Mouse (Mus musculus): ENCODE measurements around the gene Ralgds. TPM values are rescaled to one million over a fixed set of nuclear protein-coding genes. Genes with fewer than 3 reads are reported as not detected.
A peak's percentile ranks its signal among the peaks of the same experiment; 100 is the strongest.

Gene Ralgds
- polyA plus RNA-seq, 1 experiment from 2014 or later, result 15.6 TPM

GRCm38 (mm10) chr2:28483861-28484260 lies 29.1 kb upstream of the Ralgds start:
- 37% methylated on average over 2 of the region's 2 CpGs for WGBS
- no peaks in the 10 kb centered on the region for H3K4me1 ChIP-seq (replicated peaks; ENCODE audit: control insufficient read depth, insufficient read depth, low read length)
- no peak overlapping the region for H3K9ac ChIP-seq (ENCODE audit: low read depth, low read length)
- no peaks in the 10 kb centered on the region for H3K9me3 ChIP-seq (ENCODE audit: control insufficient read depth)
- ATAC-seq, result peak; percentile 77
- H3K4me3 ChIP-seq (ENCODE audit: low read depth, low read length), result no peak overlapping the region
- no peak overlapping the region for H3K27ac ChIP-seq (ENCODE audit: low read depth, low read length)
- TF ChIP-seq CTCF (IDR thresholded peaks at IDR 0.05; ENCODE audit: low read depth), result no peak
- H3K27me3 ChIP-seq (replicated peaks; ENCODE audit: control insufficient read depth, insufficient read depth, low read length), result no peaks in the 10 kb centered on the region
- no peaks in the 10 kb centered on the region for H3K36me3 ChIP-seq (ENCODE audit: control insufficient read depth, insufficient read depth)
- H3K4me2 ChIP-seq (replicated peaks; ENCODE audit: low read depth), result no peak overlapping the region

- H3K27me3 ChIP-seq (replicated peaks; ENCODE audit: control insufficient read depth, insufficient read depth, low read length), result no peaks in the 10 kb centered on the region
- H3K36me3 ChIP-seq (ENCODE audit: control insufficient read depth, insufficient read depth), result no peaks in the 10 kb centered on the region
- no peak for TF ChIP-seq CTCF (IDR thresholded peaks at IDR 0.05; ENCODE audit: low read depth)
- H3K9ac ChIP-seq (ENCODE audit: low read depth, low read length), result no peak overlapping the region
- peaks cover 6% of the 10 kb centered on the region; the same call in 1 of the 2 replicates for H3K4me1 ChIP-seq (replicated peaks; ENCODE audit: control insufficient read depth, insufficient read depth, low read length)
- no peak overlapping the region for H3K4me2 ChIP-seq (replicated peaks; ENCODE audit: low read depth)
- no peak overlapping the region for H3K27ac ChIP-seq (ENCODE audit: low read depth, low read length)
- no peaks in the 10 kb centered on the region for H3K9me3 ChIP-seq (ENCODE audit: control insufficient read depth)
- WGBS, result 72% methylated on average over 2 of the region's 2 CpGs
- no peak for ATAC-seq
- no peak overlapping the region for H3K4me3 ChIP-seq (ENCODE audit: low read depth, low read length)
These were observed 18.4 kb upstream of the Ralgds start for GRCm38 (mm10) chr2:28494521-28494920.

- ATAC-seq, result no peak
- no peak overlapping the region for H3K27ac ChIP-seq (ENCODE audit: low read depth, low read length)
These were observed 17.6 kb upstream of the Ralgds start for GRCm38 (mm10) chr2:28495207-28495756.

GRCm38 (mm10) chr2:28495801-28496595 lies 16.9 kb upstream of the Ralgds start:
- no peak overlapping the region for H3K4me2 ChIP-seq (replicated peaks; ENCODE audit: low read depth)
- peaks cover 6% of the 10 kb centered on the region; the same call in 1 of the 2 replicates for H3K4me1 ChIP-seq (replicated peaks; ENCODE audit: control insufficient read depth, insufficient read depth, low read length)
- no peaks in the 10 kb centered on the region for H3K27me3 ChIP-seq (replicated peaks; ENCODE audit: control insufficient read depth, insufficient read depth, low read length)
- 0 out of 2 replicates have a peak overlapping the region, but pooled peaks have one; percentile 15 for H3K27ac ChIP-seq (ENCODE audit: low read depth, low read length)
- H3K9me3 ChIP-seq (ENCODE audit: control insufficient read depth), result no peaks in the 10 kb centered on the region
- no peaks in the 10 kb centered on the region for H3K36me3 ChIP-seq (ENCODE audit: control insufficient read depth, insufficient read depth)
- H3K4me3 ChIP-seq (ENCODE audit: low read depth, low read length), result no peak overlapping the region
- ATAC-seq, result no peak
- no peak overlapping the region for H3K9ac ChIP-seq (ENCODE audit: low read depth, low read length)
- TF ChIP-seq CTCF (IDR thresholded peaks at IDR 0.05; ENCODE audit: low read depth), result no peak
- 77% methylated on average over 16 of the region's 16 CpGs for WGBS

More at GRCm38 (mm10) chr2:28495207-28495756, 17.6 kb upstream of the Ralgds start:
- Histone ChIP-seq H3K36me3 (ENCODE audit: control insufficient read depth, insufficient read depth) (no peaks in the 10 kb centered on the region), H3K4me3 (ENCODE audit: low read depth, low read length) (no peak overlapping the region), H3K9ac (ENCODE audit: low read depth, low read length) (no peak overlapping the region), H3K9me3 (ENCODE audit: control insufficient read depth) (no peaks in the 10 kb centered on the region), H3K4me2 (replicated peaks; ENCODE audit: low read depth) (no peak overlapping the region), H3K27me3 (replicated peaks; ENCODE audit: control insufficient read depth, insufficient read depth, low read length) (no peaks in the 10 kb centered on the region), H3K4me1 (replicated peaks; ENCODE audit: control insufficient read depth, insufficient read depth, low read length) (peaks cover 6% of the 10 kb centered on the region; the same call in 1 of the 2 replicates)
- peak; percentile 59 for TF ChIP-seq CTCF (IDR thresholded peaks at IDR 0.05; ENCODE audit: low read depth)
- WGBS, result 72% methylated on average over 14 of the region's 14 CpGs

- WGBS, result 42% methylated on average over 5 of the region's 5 CpGs
- peak within 1 kb of the TSS; percentile 11; the same call in 1 of the 2 replicates for H3K9ac ChIP-seq (ENCODE audit: low read depth, low read length)
These were observed 16.3 kb upstream of the Ralgds start, which contains the start of gene Gbgt1 for GRCm38 (mm10) chr2:28496671-28497070. TSS of gene Gbgt1 (plus strand) at chr2:28496891.

GRCm38 (mm10) chr2:28497561-28497960 lies 15.4 kb upstream of the Ralgds start:
- no peak for TF ChIP-seq CTCF (IDR thresholded peaks at IDR 0.05; ENCODE audit: low read depth)
- Histone ChIP-seq H3K9me3 (ENCODE audit: control insufficient read depth) (no peaks in the 10 kb centered on the region), H3K4me1 (replicated peaks; ENCODE audit: control insufficient read depth, insufficient read depth, low read length) (peaks cover 6% of the 10 kb centered on the region; the same call in 1 of the 2 replicates), H3K4me2 (replicated peaks; ENCODE audit: low read depth) (peak overlapping the region; percentile 48; the same call in 1 of the 2 replicates), H3K27me3 (replicated peaks; ENCODE audit: control insufficient read depth, insufficient read depth, low read length) (no peaks in the 10 kb centered on the region), H3K27ac (ENCODE audit: low read depth, low read length) (no peak overlapping the region), H3K9ac (ENCODE audit: low read depth, low read length) (no peak overlapping the region), H3K4me3 (ENCODE audit: low read depth, low read length) (no peak overlapping the region), H3K36me3 (ENCODE audit: control insufficient read depth, insufficient read depth) (no peaks in the 10 kb centered on the region)
- WGBS, result 87% methylated on average over 5 of the region's 5 CpGs
- no peak for ATAC-seq

More at GRCm38 (mm10) chr2:28496671-28497070, 16.3 kb upstream of the Ralgds start, which contains the start of gene Gbgt1:
- Histone ChIP-seq H3K27me3 (replicated peaks; ENCODE audit: control insufficient read depth, insufficient read depth, low read length) (no peaks in the 10 kb centered on the region), H3K9me3 (ENCODE audit: control insufficient read depth) (no peaks in the 10 kb centered on the region), H3K36me3 (ENCODE audit: control insufficient read depth, insufficient read depth) (no peaks in the 10 kb centered on the region), H3K4me1 (replicated peaks; ENCODE audit: control insufficient read depth, insufficient read depth, low read length) (peaks cover 6% of the 10 kb centered on the region; the same call in 1 of the 2 replicates), H3K27ac (ENCODE audit: low read depth, low read length) (peak within 1 kb of the TSS; percentile 15; the same call in 1 of the 2 replicates), H3K4me3 (ENCODE audit: low read depth, low read length) (no peak within 1 kb of the TSS), H3K4me2 (replicated peaks; ENCODE audit: low read depth) (peak within 1 kb of the TSS; percentile 48)
- no peak for ATAC-seq
- TF ChIP-seq CTCF (IDR thresholded peaks at IDR 0.05; ENCODE audit: low read depth), result no peak

Measured in intestine, postnatal 0 days (tissue).